Mouse (Mus musculus) C2C12 (cell line): ENCODE results near the gene Xkr7. TPM values are rescaled to one million over a fixed set of nuclear protein-coding genes. Genes with fewer than 3 reads are reported as not detected.

Experiments used
- H3K27me3 ChIP-seq: one replicate; pipeline ENCODE4 v1.6.1; 2011; ENCODE audit not compliant: control insufficient read depth, insufficient read depth, insufficient read length
- H3K36me3 ChIP-seq: one replicate; pipeline ENCODE4 v1.6.1; 2011; ENCODE audit not compliant: control insufficient read depth, insufficient read depth
- H3K4me3 ChIP-seq: one replicate; pipeline ENCODE4 v1.5.1; 2011; ENCODE audit warnings: mild to moderate bottlenecking, control low read depth; ENCODE audit not compliant: poor library complexity, insufficient read depth, severe bottlenecking
- H3K79me2 ChIP-seq: one replicate; pipeline ENCODE4 v1.6.1; 2011; ENCODE audit not compliant: control insufficient read depth, insufficient read depth
- H3K79me3 ChIP-seq: one replicate; pipeline ENCODE4 v1.6.1; 2011; ENCODE audit warnings: low read depth, control low read depth
- H3ac ChIP-seq: one replicate; pipeline ENCODE3; 2011; ENCODE audit warnings: low read depth; ENCODE audit not compliant: control insufficient read depth, insufficient read length
- CEBPB ChIP-seq: IDR thresholded peaks from one replicate; pipeline ENCODE4 v1.6.1; 2011; ENCODE audit warnings: low read depth, mild to moderate bottlenecking, control low read depth, moderate library complexity
- CTCF ChIP-seq: IDR thresholded peaks from one replicate; pipeline ENCODE4 v1.5.1; 2011; ENCODE audit not compliant: control insufficient read depth, insufficient read depth, insufficient read length
- FOSL1 ChIP-seq: IDR thresholded peaks from one replicate; pipeline ENCODE4 v1.8.0; 2011; ENCODE audit warnings: mild to moderate bottlenecking, low read length; ENCODE audit not compliant: poor library complexity, insufficient read depth, severe bottlenecking
- MAX ChIP-seq: IDR thresholded peaks from one replicate; pipeline ENCODE4 v1.6.1; 2011; ENCODE audit warnings: mild to moderate bottlenecking, control low read depth
- MYOD1 ChIP-seq: IDR thresholded peaks from one replicate; pipeline ENCODE4 v1.6.1; 2011; ENCODE audit warnings: low read depth; ENCODE audit not compliant: control insufficient read depth, insufficient read length
- MYOG ChIP-seq: IDR thresholded peaks from one replicate; pipeline ENCODE4 v1.6.1; 2011; ENCODE audit not compliant: control insufficient read depth, insufficient read length; ENCODE audit errors: extremely low read depth
- USF1 ChIP-seq: IDR thresholded peaks from one replicate; pipeline ENCODE4 v1.6.1; 2011; ENCODE audit warnings: low read depth, mild to moderate bottlenecking, control low read depth, moderate library complexity
- polyA plus RNA-seq: library from polyadenylated mRNA; unstranded; fragments of >200 nt; fragmentation: generic; extraction: Trizol; gene quantifications from one replicate; pipeline ENCODE4 v1.2.1, GENCODE M21; 2012; ENCODE audit warnings: missing spikeins

Gene Xkr7
- polyA plus RNA-seq, 1 experiment: not detected

DNA sequence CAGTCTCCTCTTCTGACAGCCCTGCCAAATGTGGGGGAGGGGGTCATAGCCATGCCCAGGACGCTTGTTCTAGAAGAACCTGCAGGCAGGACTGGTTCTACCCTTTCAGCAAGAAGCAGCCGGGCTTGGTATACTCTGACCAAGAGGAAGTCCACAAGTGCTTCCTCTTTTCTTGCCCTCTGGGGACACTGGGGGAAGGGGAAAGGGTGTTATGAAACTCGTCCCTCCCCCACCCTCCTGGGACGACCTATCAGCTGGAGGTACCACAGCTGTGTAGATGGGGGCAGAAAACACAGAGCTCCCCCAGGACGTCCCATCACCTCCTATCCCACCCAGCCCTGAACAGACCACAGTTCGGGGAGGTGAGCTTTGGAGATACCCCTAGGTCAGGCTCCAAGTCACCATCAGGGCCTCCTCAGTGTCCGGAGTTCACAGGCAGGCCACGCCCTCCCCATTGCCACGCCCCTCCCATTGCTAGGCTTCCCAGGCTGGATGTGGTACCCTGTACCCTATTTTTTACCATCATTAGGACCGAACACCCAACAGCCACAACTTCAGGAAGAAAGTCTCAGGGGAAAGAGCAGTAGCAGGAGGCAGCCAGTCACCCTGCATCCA is 59.0 kb downstream of the Xkr7 start:
- TF ChIP-seq MYOG (no peak), CEBPB (no peak), MYOD1 (no peak), MAX (no peak), USF1 (no peak), CTCF (no peak), FOSL1 (no peak)

More for the DNA sequence above, 59.0 kb downstream of the Xkr7 start:
- Histone ChIP-seq H3K79me2 (no peaks in the 10 kb centered on the region), H3ac (no peak overlapping the region), H3K36me3 (no peaks in the 10 kb centered on the region), H3K79me3 (no peaks in the 10 kb centered on the region), H3K27me3 (peaks cover 4% of the 10 kb centered on the region), H3K4me3 (no peak overlapping the region)

Other genes starting within 250 kb of the Xkr7 start
- gene Bcl2l1, start 200.1 kb upstream of the Xkr7 start, polyA plus RNA-seq: 67.3 TPM
- 54.8 TPM for gene Tpx2, start 183.9 kb upstream of the Xkr7 start, polyA plus RNA-seq
- gene Mylk2, start 120.5 kb upstream of the Xkr7 start, polyA plus RNA-seq: 3.9 TPM
- gene Foxs1, start 98.6 kb upstream of the Xkr7 start, polyA plus RNA-seq: 55.0 TPM
- gene Dusp15, start 80.2 kb upstream of the Xkr7 start, polyA plus RNA-seq: 0.06 TPM
- 0.16 TPM for gene Ttll9, start 69.4 kb upstream of the Xkr7 start, polyA plus RNA-seq
- 61.2 TPM for gene Pdrg1, start 16.4 kb upstream of the Xkr7 start, polyA plus RNA-seq
- not detected for gene Ccm2l, start 34.1 kb downstream of the Xkr7 start, polyA plus RNA-seq
- 0.32 TPM for gene Hck, start 76.6 kb downstream of the Xkr7 start, polyA plus RNA-seq
- 43.4 TPM for gene Tm9sf4, start 129.5 kb downstream of the Xkr7 start, polyA plus RNA-seq
- 0.08 TPM for gene Tspyl3, start 193.6 kb downstream of the Xkr7 start, polyA plus RNA-seq
- 4.5 TPM for gene Plagl2, start 209.6 kb downstream of the Xkr7 start, polyA plus RNA-seq
- gene Pofut1, start 209.7 kb downstream of the Xkr7 start, polyA plus RNA-seq: 14.3 TPM